Mouse (Mus musculus) forebrain, embryonic 15.5 days (tissue): ENCODE measurements at regions not wholly inside any gene's neighbourhood (a gene's known extent, or its start where the extent isn't known, plus 50 kb on each side); places are given as distances from the start of the nearest gene placed in this dataset.

ENCODE experiments used
- ATAC-seq: fragments of 200-750 bp; cut with Nextera tagmentation; replicated peaks from 2 replicates; pipeline ENCODE4 v1.8.0; 2017; ENCODE audit warnings: mild to moderate bottlenecking, moderate TSS enrichment, moderate library complexity
- H3K27ac ChIP-seq: fragments of 300-500 bp; sonication (generic); replicated peaks from 2 replicates; pipeline ENCODE4 v1.5.1; 2015; ENCODE audit warnings: mild to moderate bottlenecking, inconsistent platforms
- H3K27me3 ChIP-seq: fragments of 300-500 bp; sonication (generic); 2 replicates; pipeline ENCODE4 v1.6.1; 2015; ENCODE audit warnings: inconsistent platforms
- H3K36me3 ChIP-seq: fragments of 300-500 bp; sonication (generic); 2 replicates; pipeline ENCODE4 v1.6.1; 2015; ENCODE audit warnings: mild to moderate bottlenecking, inconsistent platforms
- H3K4me1 ChIP-seq: fragments of 300-500 bp; sonication (generic); 2 replicates; pipeline ENCODE4 v1.6.1; 2015; ENCODE audit warnings: inconsistent platforms
- H3K4me2 ChIP-seq: fragments of 300-500 bp; sonication (generic); replicated peaks from 2 replicates; pipeline ENCODE4 v1.6.1; 2015; ENCODE audit warnings: mild to moderate bottlenecking, inconsistent platforms
- H3K4me3 ChIP-seq: fragments of 300-500 bp; sonication (generic); 2 replicates; pipeline ENCODE4 v1.5.1; 2015; ENCODE audit warnings: mild to moderate bottlenecking, inconsistent platforms
- H3K9ac ChIP-seq: fragments of 300-500 bp; sonication (generic); replicated peaks from 2 replicates; pipeline ENCODE4 v1.6.1; 2015; ENCODE audit warnings: mild to moderate bottlenecking, inconsistent platforms
- H3K9me3 ChIP-seq: fragments of 300-500 bp; sonication (generic); 2 replicates; pipeline ENCODE4 v1.6.1; 2016; ENCODE audit warnings: inconsistent platforms
- WGBS: fragments of 180-500 bp; shearing (Covaris S2); methylation state at CpG from one replicate; pipeline ENCODE4 v1.1.7; 2015; ENCODE audit warnings: mixed read lengths; 5-methylcytosine and 5-hydroxymethylcytosine counted together

DNA sequence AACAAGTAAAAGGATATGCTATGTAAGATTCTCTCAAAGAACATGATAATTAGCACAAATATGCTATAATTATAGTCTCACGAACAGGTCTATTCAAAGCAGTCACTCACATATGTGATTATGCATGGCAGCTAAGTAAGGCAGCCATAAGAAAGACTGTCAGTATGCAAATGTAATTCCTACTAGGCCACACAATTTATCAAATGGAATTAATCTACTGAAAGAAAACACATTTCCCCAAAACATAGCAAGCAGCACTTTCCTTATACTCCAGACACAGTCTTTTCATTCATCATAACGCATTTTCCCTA lies 1242.3 kb downstream of the Zfp704 start:
- H3K4me3 ChIP-seq = no peak overlapping the region
- H3K4me2 ChIP-seq = 0 out of 2 replicates have a peak overlapping the region, but pooled peaks have one; percentile 7
- ATAC-seq = peak; percentile 96
- H3K27ac ChIP-seq = peak overlapping the region; percentile 79
- H3K36me3 ChIP-seq = no peaks in the 10 kb centered on the region
- WGBS = 20% methylated on average over 2 of the region's 2 CpGs
- H3K27me3 ChIP-seq = no peaks in the 10 kb centered on the region
- H3K9me3 ChIP-seq = no peaks in the 10 kb centered on the region
- H3K4me1 ChIP-seq = peaks cover 19% of the 10 kb centered on the region
- no peak overlapping the region for H3K9ac ChIP-seq

DNA sequence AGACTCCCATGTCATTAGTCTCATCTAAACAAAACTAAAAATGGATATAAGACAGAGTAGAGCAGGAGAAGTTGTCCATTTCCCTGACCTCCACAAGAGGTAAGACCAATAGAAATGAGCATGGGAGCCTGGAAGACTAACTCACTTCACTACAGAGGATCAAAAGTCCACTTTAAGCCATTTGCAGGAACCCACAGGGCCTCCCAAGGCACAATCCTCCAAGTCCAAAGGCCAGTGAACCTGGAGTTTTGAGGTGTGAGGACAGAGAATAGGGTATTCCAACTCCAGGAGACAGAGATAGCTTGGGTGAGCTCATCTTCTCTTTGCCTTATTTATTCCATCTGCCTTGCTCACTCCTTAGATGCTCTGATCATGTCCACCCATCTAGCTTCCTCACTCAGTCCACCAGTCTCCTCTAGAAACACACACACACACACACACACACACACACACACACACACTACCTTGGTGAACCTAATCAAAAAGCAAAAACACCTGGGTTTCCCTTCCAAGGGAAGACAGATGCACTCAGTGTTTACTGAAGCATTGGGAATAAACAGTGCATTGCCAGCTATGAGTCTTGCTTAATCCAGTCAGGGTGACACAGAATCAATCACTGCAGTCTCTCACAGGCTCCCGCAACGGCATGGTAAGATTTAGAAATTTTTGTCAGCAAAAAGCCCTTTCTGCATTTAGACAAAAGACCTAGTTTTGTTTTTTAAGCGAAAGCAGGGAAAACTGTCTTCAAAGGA lies 1242.8 kb downstream of the Zfp704 start:
- no peaks in the 10 kb centered on the region for H3K36me3 ChIP-seq
- 18% methylated on average over 3 of the region's 3 CpGs for WGBS
- H3K4me1 ChIP-seq = peaks cover 19% of the 10 kb centered on the region
- 0 out of 2 replicates have a peak overlapping the region, but pooled peaks have one; percentile 7 for H3K4me2 ChIP-seq
- peak overlapping the region; percentile 79 for H3K27ac ChIP-seq
- no peaks in the 10 kb centered on the region for H3K27me3 ChIP-seq
- no peaks in the 10 kb centered on the region for H3K9me3 ChIP-seq
- H3K4me3 ChIP-seq = no peak overlapping the region
- peak; percentile 96 for ATAC-seq
- H3K9ac ChIP-seq = no peak overlapping the region
